Mouse (Mus musculus) lung, postnatal 4 days (tissue): ENCODE measurements around the gene Tprgl.

ENCODE experiments used
- DNase-seq, 2 experiments: peaks; one replicate each; pipeline ENCODE4 v3.0.0; 2021

Tprgl gene

DNA sequence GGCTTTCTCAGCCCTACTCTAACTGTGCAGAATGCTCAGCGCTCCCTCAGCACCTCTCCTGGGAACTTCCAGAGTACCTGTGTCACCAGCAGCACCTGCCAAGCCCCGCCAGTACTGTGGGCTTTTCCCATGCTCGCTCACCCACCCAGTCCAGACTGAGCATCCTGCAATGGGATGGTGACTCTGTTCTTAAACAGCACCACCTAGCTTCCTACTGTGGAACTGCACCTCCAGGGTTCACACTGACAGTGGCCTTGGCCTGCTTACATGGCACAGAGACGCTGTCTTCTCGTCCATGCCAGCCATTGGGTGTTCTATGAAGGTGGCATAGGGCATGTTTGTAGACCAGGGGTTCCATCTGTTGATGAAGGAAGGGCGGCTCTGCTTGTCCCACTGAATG, 1.5 kb downstream of the Tprgl start:
- DNase-seq: peak; percentile 72 to 89

- DNase-seq: no peak
Measured at GRCm38 (mm10) chr4:154157970-154158662, 2.4 kb downstream of the Tprgl start.

DNA sequence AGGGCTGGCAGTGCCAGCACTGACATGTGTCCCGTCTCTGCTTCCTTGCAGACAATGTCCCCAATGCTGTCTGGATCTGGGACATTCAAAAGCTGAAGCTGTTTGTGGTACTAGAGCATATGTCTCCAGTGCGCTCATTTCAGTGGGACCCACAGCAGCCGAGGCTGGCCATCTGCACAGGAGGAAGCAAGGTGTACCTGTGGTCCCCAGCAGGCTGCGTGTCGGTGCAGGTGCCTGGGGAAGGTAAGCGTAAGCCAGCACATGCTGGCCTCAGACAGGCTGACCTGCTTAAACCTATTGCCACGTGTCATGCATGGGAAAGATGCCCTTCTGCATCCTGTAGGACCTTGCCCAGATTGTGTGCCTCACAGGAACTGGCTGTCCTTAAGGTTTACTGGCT, 4.4 kb downstream of the Tprgl start:
- no peak for DNase-seq

DNA sequence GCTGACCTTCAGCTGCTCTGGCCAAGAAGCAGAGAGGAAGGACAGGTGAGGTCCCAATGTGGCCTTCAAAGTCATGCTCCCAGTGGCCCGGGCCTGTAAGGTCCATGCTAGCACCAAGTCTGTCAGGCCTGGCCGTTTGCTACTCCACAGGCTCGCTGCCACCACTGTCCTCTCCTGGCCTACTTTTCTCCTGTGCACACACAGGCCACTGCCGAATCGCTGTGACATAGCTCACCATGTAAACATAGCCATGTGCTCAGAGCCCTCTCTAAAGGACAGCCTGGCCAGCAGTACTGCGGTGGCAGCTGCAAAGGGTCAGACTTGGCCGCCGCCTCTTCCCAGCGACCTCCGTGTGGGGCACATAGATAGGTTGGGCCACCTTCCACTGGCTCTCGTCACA, 6.4 kb downstream of the Tprgl start:
- DNase-seq: no peak

GRCm38 (mm10) chr4:154146342-154146741, 14.1 kb downstream of the Tprgl start:
- no peak for DNase-seq

DNA sequence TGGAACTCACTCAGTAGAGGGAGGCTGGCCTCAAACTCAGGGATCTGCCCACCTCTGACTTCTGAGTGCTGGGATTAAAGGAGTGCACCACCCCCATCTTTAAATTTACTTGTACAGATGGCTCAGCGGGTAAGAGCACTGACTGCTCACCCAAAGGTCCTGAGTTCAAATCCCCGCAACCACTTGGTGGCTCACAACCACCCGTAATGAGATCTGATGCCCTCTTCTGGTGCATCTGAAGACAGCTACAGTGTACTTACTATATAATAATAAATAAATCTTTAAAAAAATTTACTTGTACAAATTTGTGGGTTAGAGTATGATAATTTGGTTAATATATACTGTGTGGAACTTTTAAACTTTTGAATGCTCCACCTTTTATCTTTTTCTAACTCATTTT, 15.8 kb downstream of the Tprgl start:
- DNase-seq: no peak

- peak; percentile 93 for DNase-seq
Measured at GRCm38 (mm10) chr4:154142211-154143040, 18.0 kb downstream of the Tprgl start, which contains the start of gene Wrap73. Gene Wrap73 (plus strand): TSS chr4:154142372.

DNA sequence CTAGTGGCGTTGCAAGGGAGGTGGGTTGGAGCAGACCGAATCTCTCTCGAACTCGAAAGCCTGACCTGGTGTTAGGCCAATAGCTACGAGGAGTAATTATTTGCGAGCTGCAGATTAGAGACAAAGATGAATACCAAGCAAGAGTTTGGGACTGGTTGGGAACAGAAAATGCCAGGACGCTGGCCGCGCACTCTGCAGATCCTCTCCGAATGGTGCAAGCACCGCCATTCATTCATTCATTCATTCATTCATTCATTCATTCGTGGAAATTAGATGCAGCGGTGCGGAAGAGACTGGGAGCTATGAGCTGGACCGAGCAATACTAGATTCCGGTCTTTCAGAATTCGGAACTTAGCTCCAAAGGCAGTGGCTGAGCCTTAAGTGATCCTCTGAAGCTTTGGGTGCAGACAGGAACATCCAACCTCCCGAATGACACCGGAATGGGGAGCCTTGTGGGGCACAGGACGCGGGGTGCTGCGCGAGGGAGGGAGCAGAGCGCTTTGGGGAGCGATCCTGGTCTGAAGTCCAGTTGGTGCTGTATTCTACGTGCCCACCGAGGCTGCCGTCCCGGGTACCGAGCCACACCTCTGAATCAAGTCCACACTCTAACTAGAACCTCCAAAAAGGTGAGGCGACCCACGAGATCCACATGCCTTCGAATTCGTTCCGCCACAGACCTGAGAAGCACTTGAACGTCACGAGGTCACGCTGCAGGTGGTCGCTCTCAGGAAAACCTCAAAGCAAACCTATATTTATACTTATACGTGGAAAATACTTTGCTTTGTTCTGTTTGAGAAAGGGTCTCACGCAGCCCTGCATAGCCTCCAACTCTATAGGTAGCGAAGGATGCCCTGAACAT, 19.2 kb downstream of the Tprgl start:
- no peak for DNase-seq

DNA sequence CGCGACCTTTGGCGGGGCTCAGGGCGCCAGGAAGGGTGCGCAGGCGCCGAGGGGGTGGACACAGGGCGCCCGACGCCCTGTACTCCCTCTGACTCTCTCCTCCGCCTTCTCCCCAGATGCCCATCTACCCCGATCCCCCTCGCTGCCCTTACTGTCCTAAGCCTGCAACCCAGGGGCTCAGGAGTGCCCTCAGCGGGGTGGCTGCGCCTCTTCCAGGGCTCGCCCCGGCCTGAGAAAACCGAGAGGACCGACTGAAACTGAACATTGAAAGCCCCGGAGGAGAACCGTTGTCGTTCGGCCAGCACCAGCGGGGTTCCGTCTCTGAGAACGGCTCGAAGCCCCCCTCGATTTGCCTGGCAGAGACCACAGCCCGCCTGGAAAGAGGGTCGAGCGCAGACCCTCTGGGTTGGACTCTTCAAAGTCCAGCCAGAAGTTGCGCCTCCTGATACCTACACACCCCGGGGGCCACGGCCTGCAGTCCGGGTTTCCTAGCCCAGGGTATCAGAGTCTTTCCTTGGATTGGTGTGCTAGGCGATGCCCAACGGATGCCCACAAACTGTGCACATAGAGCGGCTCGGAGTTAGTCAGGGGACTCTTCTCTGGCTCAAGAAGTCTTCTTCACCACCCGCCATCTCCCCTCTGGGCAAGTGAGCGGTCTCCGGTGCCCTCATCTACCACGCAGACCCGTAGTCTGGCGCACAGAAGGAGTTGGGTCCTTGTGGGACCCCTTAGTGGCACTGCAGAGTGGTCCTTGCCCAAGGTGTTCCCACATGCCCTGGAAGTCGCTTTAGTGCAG, 20.1 kb downstream of the Tprgl start:
- DNase-seq: no peak

DNA sequence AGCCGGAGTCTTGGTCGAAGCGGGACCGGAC, 20.5 kb downstream of the Tprgl start, which contains the start of gene Trp73:
TSS of gene Trp73 (minus strand) at position 27 of the 31 bp plus-strand sequence.
- no peak for DNase-seq

DNA sequence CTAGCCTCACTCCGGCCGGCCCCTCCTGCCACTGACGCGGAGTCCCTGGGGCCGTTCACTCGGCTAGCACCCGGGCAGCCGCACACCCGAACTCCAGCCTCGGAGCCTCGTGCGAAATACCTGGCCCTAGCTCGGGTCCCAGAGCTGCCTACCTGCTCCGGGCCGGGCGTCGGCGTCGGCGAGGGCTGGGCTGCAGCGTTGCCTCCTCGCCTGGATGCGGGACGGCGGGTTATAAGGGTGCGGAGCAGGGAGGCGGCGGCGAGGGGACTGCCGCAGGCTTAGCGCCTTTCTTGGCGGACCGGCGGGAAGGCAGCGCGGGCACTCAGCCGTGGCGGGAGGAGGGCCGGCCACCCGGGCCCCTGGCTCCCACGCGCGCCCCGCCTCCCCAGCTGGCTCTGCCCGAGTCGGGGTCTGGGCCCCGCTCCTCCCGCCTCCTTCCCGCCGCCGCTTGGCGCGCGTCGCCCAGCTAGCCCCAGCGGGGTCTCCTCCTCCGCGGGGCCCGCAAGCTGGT, 20.7 kb downstream of the Tprgl start:
- DNase-seq: no peak

DNA sequence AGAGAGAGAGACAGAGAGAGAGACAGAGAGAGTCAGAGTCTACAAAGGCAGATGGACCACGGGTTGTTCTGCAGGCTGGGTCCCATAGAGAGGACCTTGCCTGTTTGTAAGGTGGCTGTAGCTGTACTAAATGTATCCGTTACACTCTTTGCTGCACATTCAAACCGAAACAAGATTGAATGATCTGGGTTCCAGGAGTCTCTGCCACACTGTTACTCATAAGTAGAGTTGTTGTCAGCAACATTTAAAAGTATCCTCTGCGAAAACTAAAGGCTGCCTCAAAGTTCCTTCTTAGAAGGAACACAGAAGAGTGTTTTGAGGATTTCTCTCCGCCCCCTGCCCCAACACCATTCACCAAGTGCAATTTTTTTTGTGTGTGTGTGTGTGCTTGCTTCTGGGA, 23.3 kb downstream of the Tprgl start:
- no peak for DNase-seq

DNA sequence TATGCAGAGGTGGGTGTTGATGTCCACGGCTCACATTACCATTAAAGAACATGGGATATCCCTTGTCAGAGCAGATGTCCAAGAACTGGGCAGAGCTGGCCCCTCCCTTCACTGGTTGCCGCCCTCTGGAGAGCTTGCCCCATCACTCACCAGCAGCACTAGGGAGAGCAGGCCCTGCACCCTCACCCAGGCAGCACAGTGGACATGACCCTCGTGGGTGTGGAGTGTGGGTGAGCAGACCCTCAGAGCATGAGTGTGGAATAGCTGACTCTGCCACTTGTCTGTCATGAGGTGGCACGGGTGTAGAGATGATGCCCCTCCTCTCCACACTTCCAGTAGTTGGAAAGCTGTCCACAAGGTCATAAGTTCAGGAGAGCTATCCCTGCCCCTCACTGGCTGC, 25.7 kb downstream of the Tprgl start:
- DNase-seq: no peak

- DNase-seq: no peak
Measured at GRCm38 (mm10) chr4:154131894-154132293, 28.6 kb downstream of the Tprgl start.

GRCm38 (mm10) chr4:154129950-154130349, 30.5 kb downstream of the Tprgl start:
- DNase-seq: no peak

GRCm38 (mm10) chr4:154127273-154127672, 33.2 kb downstream of the Tprgl start:
- no peak for DNase-seq

GRCm38 (mm10) chr4:154125202-154125601, 35.3 kb downstream of the Tprgl start:
- no peak for DNase-seq

- no peak for DNase-seq
Measured at GRCm38 (mm10) chr4:154123553-154123952, 36.9 kb downstream of the Tprgl start.

- no peak for DNase-seq
Measured at GRCm38 (mm10) chr4:154122374-154122773, 38.1 kb downstream of the Tprgl start.

GRCm38 (mm10) chr4:154121800-154122199, 38.7 kb downstream of the Tprgl start:
- DNase-seq: no peak

DNA sequence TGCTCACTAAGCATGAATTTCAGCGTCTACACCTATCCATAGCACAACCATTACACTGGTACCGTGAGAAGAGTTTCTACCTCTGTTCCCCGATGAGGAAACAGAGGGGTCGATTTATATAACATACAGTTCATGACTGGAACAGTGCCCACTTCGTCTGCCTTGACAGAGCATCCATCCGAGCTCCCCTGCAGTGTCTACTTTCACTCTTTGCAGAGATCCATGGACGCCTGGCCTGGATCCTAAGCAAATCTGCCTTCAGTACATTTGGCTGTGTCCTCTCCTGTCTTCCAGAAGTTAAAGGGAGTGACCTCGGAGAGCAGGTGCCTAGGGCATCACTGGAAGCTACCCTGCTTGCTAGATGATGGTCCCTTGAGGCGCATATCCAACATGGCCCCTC, 41.3 kb downstream of the Tprgl start:
- DNase-seq: no peak

DNA sequence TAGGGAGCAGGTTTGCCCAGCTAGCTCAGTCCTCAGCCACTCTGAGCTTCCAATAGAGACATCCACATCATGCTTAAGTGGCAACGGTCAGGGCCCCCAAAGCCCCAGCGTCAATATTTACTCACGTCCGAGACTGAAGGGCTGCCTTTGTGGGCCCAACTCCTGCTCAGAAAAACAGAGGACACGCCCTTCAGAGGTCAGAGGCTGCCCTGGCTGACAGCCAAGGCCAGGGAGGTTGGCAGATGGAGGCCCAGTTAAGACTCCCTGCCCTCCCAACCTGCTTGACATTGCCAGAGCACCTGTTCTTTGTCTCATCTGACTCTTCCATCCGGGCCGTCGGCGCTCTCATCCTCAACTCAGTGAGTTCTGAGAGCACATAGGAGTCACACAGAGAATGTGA, 41.7 kb downstream of the Tprgl start:
- DNase-seq: peak in 1 of 2 experiments; percentile 40

- no peak for DNase-seq
Measured at GRCm38 (mm10) chr4:154116421-154116820, 44.0 kb downstream of the Tprgl start.
